Mouse (Mus musculus) cerebellum, adult 11 months (tissue): ENCODE data around the gene Prr11.
"Not testable (repeated sequence)": the region's sequence is repeated elsewhere in the genome, so short reads cannot be mapped to it uniquely, and the experiment has no call there.

ENCODE experiments used
- DNase-seq: peaks from one replicate; pipeline ENCODE4 v3.0.0; 2022

Gene Prr11

GRCm38 (mm10) chr11:87108409-87108754, at the start of gene Prr11:
Prr11 (minus strand) TSS chr11:87108708.
- DNase-seq, result no peak

GRCm38 (mm10) chr11:87158012-87158411, 49.5 kb upstream of the Prr11 start:
- no peak for DNase-seq

GRCm38 (mm10) chr11:87136233-87136632, 27.7 kb upstream of the Prr11 start:
- DNase-seq, result no peak

- DNase-seq, result peak; percentile 85
These were observed 18.6 kb upstream of the Prr11 start, which contains the start of gene Trim37 for GRCm38 (mm10) chr11:87126824-87127816. Trim37 (plus strand) TSS chr11:87127077.

GRCm38 (mm10) chr11:87126281-87126823, 17.8 kb upstream of the Prr11 start:
- DNase-seq, result no peak

- DNase-seq, result no peak
These were observed 17.1 kb upstream of the Prr11 start for GRCm38 (mm10) chr11:87125562-87125961.

- no peak for DNase-seq
These were observed 13.4 kb upstream of the Prr11 start for GRCm38 (mm10) chr11:87121864-87122263.

GRCm38 (mm10) chr11:87110172-87110909, 1.8 kb upstream of the Prr11 start:
- no peak for DNase-seq

- peak; percentile 21 for DNase-seq
These were observed 1.1 kb upstream of the Prr11 start for GRCm38 (mm10) chr11:87109519-87110171.

GRCm38 (mm10) chr11:87108755-87109518, 429 bp upstream of the Prr11 start, which contains the start of gene Ska2:
Ska2 (plus strand) TSS chr11:87109234.
- peak; percentile 96 for DNase-seq

- no peak for DNase-seq
These were observed 21.4 kb downstream of the Prr11 start for GRCm38 (mm10) chr11:87087142-87087541.

GRCm38 (mm10) chr11:87086290-87086984, 22.1 kb downstream of the Prr11 start, which contains the start of gene Smg8:
Smg8 (minus strand) TSS chr11:87086774.
- DNase-seq, result peak; percentile 75

GRCm38 (mm10) chr11:87085461-87085860, 23.0 kb downstream of the Prr11 start:
- no peak for DNase-seq

GRCm38 (mm10) chr11:87083712-87084111, 24.8 kb downstream of the Prr11 start:
- no peak for DNase-seq

- peak; percentile 87 for DNase-seq
These were observed 34.6 kb downstream of the Prr11 start, which contains the start of gene Gdpd1 for GRCm38 (mm10) chr11:87073866-87074440. Gdpd1 (minus strand) TSS chr11:87074062.

GRCm38 (mm10) chr11:87073343-87073865, 35.1 kb downstream of the Prr11 start:
- DNase-seq, result peak; percentile 72

- no peak for DNase-seq
These were observed 46.4 kb downstream of the Prr11 start for GRCm38 (mm10) chr11:87062087-87062486.

- no peak for DNase-seq
These were observed 48.1 kb downstream of the Prr11 start for GRCm38 (mm10) chr11:87060410-87060809.

- DNase-seq, result no peak
These were observed 52.2 kb downstream of the Prr11 start for GRCm38 (mm10) chr11:87056286-87056685.

GRCm38 (mm10) chr11:87048900-87049299, 59.6 kb downstream of the Prr11 start:
- DNase-seq, result not testable (repeated sequence)
